Mouse (Mus musculus) MEL (cell line): ENCODE measurements around the gene Unc13a.
A peak's percentile ranks its signal among the peaks of the same experiment; 100 is the strongest.

ENCODE experiments used
- BHLHE40 ChIP-seq: IDR thresholded peaks from 2 replicates; pipeline ENCODE4 v1.6.1; 2012; ENCODE audit warnings: low read depth, mild to moderate bottlenecking, inconsistent platforms, low read length, improper control_type of control experiment, borderline replicate concordance
- CTCF ChIP-seq, 3 experiments: IDR thresholded peaks in 2 of 3; conservative IDR thresholded peaks in 1 of 3; 2 replicates each; pipeline ENCODE4 v1.5.1; 2011 to 2012; ENCODE audit warnings: low read length in 3 of 3, low read depth in 2 of 3, mild to moderate bottlenecking in 2 of 3, improper control_type of control experiment in 1 of 3, inconsistent platforms in 1 of 3, mixed read lengths in 1 of 3, moderate library complexity in 1 of 3; ENCODE audit not compliant: control insufficient read depth in 1 of 3, insufficient read depth in 1 of 3, poor library complexity in 1 of 3, severe bottlenecking in 1 of 3
- E2F4 ChIP-seq: IDR thresholded peaks from 2 replicates; pipeline ENCODE4 v1.6.1; 2011; ENCODE audit warnings: low read depth, low read length, improper control_type of control experiment, borderline replicate concordance
- EP300 ChIP-seq, 2 experiments: IDR thresholded peaks; 2 replicates each; pipeline ENCODE4 v1.6.1; 2011; ENCODE audit warnings: improper control_type of control experiment in 2 of 2, low read length in 2 of 2, low read depth in 1 of 2, mild to moderate bottlenecking in 1 of 2
- MAX ChIP-seq: IDR thresholded peaks from 2 replicates; pipeline ENCODE4 v1.6.1; 2011; ENCODE audit warnings: low read length, improper control_type of control experiment
- POLR2A ChIP-seq, 2 experiments: IDR thresholded peaks; 2 replicates each; pipeline ENCODE4 v1.6.1; 2011 to 2012; ENCODE audit warnings: low read length in 2 of 2, mild to moderate bottlenecking in 2 of 2, control low read depth in 1 of 2, improper control_type of control experiment in 1 of 2, low read depth in 1 of 2, moderate library complexity in 1 of 2; ENCODE audit not compliant: control insufficient read depth in 1 of 2, insufficient read depth in 1 of 2, poor library complexity in 1 of 2
- POLR2AphosphoS2 ChIP-seq: IDR thresholded peaks from 2 replicates; pipeline ENCODE4 v1.6.1; 2011; ENCODE audit warnings: low read length, improper control_type of control experiment
- SIN3A ChIP-seq: IDR thresholded peaks from 2 replicates; pipeline ENCODE4 v1.6.1; 2012; ENCODE audit warnings: low read length, improper control_type of control experiment, inconsistent platforms
- TAL1 ChIP-seq: IDR thresholded peaks from 2 replicates; pipeline ENCODE4 v1.6.1; 2012; ENCODE audit warnings: mild to moderate bottlenecking, inconsistent platforms, low read length, moderate library complexity, mixed read lengths
- USF1 ChIP-seq: IDR thresholded peaks from 2 replicates; pipeline ENCODE4 v1.6.1; 2014; ENCODE audit warnings: low read depth, mild to moderate bottlenecking, inconsistent platforms, low read length, improper control_type of control experiment, moderate library complexity

DNA sequence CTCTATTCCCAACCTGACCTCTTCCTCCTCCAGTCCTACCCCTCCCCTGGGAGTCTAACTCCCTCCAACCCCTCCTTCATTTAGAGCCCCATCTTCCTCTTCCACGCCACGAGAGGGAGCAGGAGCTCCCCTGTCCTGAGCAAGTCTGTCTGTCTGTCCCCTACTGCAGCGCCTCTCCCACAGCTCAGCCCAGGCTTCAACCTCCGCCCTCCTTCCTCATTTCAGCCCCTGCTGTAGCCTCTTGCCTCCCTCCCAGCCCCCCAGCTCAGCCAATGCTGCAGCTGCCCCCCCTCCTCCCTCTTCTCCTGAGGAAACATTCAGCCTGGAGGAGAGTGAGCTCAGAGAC, 30.5 kb upstream of the Unc13a start:
- TF ChIP-seq POLR2A (IDR thresholded peaks at IDR 0.05; ENCODE audit: control insufficient read depth in 1 of 2, insufficient read depth in 1 of 2, low read depth in 1 of 2, low read length in 2 of 2, poor library complexity in 1 of 2) (no peak), USF1 (no peak), CTCF (IDR thresholded peaks at IDR 0.05 in 2 of 3, conservative IDR thresholded peaks at IDR 0.05 in 1 of 3; ENCODE audit: control insufficient read depth in 1 of 3, insufficient read depth in 1 of 3, low read depth in 2 of 3, low read length in 3 of 3, poor library complexity in 1 of 3, severe bottlenecking in 1 of 3) (peak in 2 of 3 experiments; percentile 35 to 46; a peak in 5 of 6 replicates), POLR2AphosphoS2 (no peak), BHLHE40 (no peak), MAX (0 out of 2 replicates have a peak, but pooled peaks have one; percentile 22), E2F4 (no peak), EP300 (IDR thresholded peaks at IDR 0.05; ENCODE audit: low read depth in 1 of 2, low read length in 2 of 2) (no peak), TAL1 (no peak), SIN3A (no peak)
